Mouse (Mus musculus) spleen, embryonic (tissue): ENCODE results near the gene Rp9.

Experiments
- CTCF ChIA-PET: fragments of 350-600 bp; sonication (Branson Sonifier 250); formaldehyde crosslinking; loops from one replicate; lab custom pipeline; 2022; lab: Charles Lee

Gene Rp9

GRCm38 (mm10) chr9:22469643-22470042 lies at the start of gene Rp9:
Rp9 (minus strand) TSS chr9:22469743.
- CTCF ChIA-PET: no interaction called here

- CTCF ChIA-PET: no interaction called here
Observed at GRCm38 (mm10) chr9:22518394-22519041, 49.0 kb upstream of the Rp9 start.

GRCm38 (mm10) chr9:22515076-22515475 lies 45.5 kb upstream of the Rp9 start:
- CTCF ChIA-PET: no interaction called here

GRCm38 (mm10) chr9:22505574-22505973 lies 36.0 kb upstream of the Rp9 start:
- CTCF ChIA-PET: no interaction called here

- CTCF ChIA-PET: no interaction called here
Observed at GRCm38 (mm10) chr9:22503581-22503980, 34.0 kb upstream of the Rp9 start.

- CTCF ChIA-PET: no interaction called here
Observed at GRCm38 (mm10) chr9:22502972-22503371, 33.4 kb upstream of the Rp9 start.

GRCm38 (mm10) chr9:22497021-22497767 lies 27.7 kb upstream of the Rp9 start:
- CTCF ChIA-PET: no interaction called here

- CTCF ChIA-PET: no interaction called here
Observed at GRCm38 (mm10) chr9:22495133-22495532, 25.6 kb upstream of the Rp9 start.

- CTCF ChIA-PET: no interaction called here
Observed at GRCm38 (mm10) chr9:22494203-22494807, 24.8 kb upstream of the Rp9 start.

- CTCF ChIA-PET: no interaction called here
Observed at GRCm38 (mm10) chr9:22488963-22489362, 19.4 kb upstream of the Rp9 start.

- CTCF ChIA-PET: no interaction called here
Observed at GRCm38 (mm10) chr9:22486211-22486610, 16.7 kb upstream of the Rp9 start.

- CTCF ChIA-PET: no interaction called here
Observed at GRCm38 (mm10) chr9:22484562-22485308, 15.2 kb upstream of the Rp9 start.

GRCm38 (mm10) chr9:22483866-22484561 lies 14.5 kb upstream of the Rp9 start:
- CTCF ChIA-PET: no interaction called here

GRCm38 (mm10) chr9:22478946-22479345 lies 9.4 kb upstream of the Rp9 start:
- CTCF ChIA-PET: no interaction called here

GRCm38 (mm10) chr9:22476265-22476664 lies 6.7 kb upstream of the Rp9 start:
- CTCF ChIA-PET: no interaction called here

- CTCF ChIA-PET: no interaction called here
Observed at GRCm38 (mm10) chr9:22475424-22475868, 5.9 kb upstream of the Rp9 start, which contains the start of gene Bbs9. Bbs9 (plus strand) TSS chr9:22475715.

- CTCF ChIA-PET: interaction anchor here (0.7 kb wide), 1 partner anchor 107 kb away, joined by 3 read pairs; no protein-coding TSS in a partner anchor
Observed at GRCm38 (mm10) chr9:22468899-22469259, 664 bp downstream of the Rp9 start.

- CTCF ChIA-PET: interaction anchor here (0.7 kb wide), 1 partner anchor 107 kb away, joined by 3 read pairs; no protein-coding TSS in a partner anchor
Observed at GRCm38 (mm10) chr9:22468170-22468898, 1.2 kb downstream of the Rp9 start.

GRCm38 (mm10) chr9:22467371-22468169 lies 2.0 kb downstream of the Rp9 start:
- CTCF ChIA-PET: no interaction called here

GRCm38 (mm10) chr9:22466212-22466611 lies 3.3 kb downstream of the Rp9 start:
- CTCF ChIA-PET: no interaction called here
